Mouse (Mus musculus) mouse embryonic stem cell (cell line): Measurements from ENCODE around the gene Gm7075.

Experiments used
- in situ Hi-C, 2 experiments: fragments of 300-500 bp; cut with MboI; formaldehyde crosslinking; loops; 1 replicate in 1 of 2; 3 replicates in 1 of 2; pipeline ENCODE4 v1.14.3; 2019 to 2020; ENCODE audit warnings: low sequenced_read_pairs in 2 of 2, low pct_unique_long_range_greater_than_20kb in 1 of 2, mixed read lengths in 1 of 2; ENCODE audit not compliant: unreplicated experiment in 1 of 2

The Gm7075 gene

DNA sequence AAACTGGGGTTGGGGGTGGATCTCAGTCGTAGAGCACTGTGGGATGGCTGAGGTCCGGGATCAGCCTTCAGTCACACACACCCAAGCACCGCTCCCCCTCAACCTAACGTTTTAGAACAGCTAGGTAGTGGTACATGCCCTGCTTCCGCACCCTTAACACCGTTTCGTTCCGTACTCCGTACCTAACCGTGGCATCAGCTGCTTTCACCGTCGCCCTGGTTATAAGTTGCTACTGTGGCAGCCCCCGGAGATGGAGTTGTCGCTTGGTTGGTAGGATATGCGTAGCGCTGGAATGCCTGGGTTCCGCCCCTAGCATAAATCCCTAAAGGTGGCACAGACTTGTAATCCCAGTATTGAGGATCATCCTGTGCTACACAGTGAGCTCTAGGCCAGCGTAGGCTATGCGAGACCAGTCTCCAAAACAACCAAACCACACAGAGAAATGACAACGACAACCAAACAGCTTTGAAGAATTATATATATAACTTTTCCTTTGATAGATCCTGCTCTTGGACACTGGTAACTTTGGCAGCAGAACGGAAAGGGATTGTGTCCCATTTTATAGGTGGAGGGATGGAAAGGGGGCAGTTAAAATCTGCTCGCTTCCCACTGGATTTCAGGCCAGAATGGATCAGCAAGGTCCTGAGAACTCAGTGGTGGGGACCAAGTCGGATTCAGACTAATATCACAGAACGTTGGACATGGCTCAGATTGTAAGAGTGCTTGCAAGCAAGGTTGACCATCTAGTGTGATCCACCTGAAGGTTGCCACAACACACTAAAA is 39.9 kb downstream of the Gm7075 start, which contains the start of gene Sirt1:
Gene Sirt1 (minus strand): TSS at position 207 of the 783 bp plus-strand sequence.
- in situ Hi-C loops: loop anchor here (10.0 kb wide), 2 partner anchors 227 to 247 kb away; no protein-coding TSS in a partner anchor

DNA sequence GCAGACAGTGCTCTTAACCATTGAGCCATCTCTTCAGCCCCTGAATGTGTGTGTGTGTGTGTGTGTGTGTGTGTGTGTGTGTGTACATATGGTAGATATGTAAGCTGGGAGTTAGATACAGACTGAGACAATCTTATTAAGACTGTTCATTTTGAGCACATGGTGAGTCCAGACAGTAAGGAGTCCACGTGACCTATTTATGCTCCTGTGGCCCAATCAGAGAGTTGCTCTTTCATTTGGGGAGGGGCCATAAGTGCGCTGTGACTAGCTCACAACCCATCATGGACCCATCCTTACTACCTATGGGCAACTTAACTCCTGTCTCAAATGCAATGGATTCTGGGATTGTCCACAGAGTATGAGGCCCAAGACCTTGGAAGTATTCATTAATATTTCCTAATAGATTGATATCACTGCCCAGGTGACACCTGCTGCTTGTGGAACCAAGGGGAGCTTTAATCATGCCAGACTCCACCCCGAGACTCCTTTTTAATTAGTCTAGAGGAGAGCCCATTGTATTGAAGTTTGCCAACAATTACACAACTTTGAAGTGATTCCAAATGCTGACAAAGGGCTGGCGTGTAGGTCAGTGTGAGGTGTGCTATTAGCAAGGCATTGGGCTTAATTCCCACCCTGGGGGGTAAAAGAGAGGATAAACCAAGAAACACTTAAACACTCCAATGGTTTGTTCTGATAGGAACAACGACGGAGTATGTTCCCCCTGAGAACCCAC is 42.5 kb downstream of the Gm7075 start:
- in situ Hi-C loops: loop anchor here in 1 of 2 experiments (10.0 kb wide), 2 partner anchors 54 to 244 kb away; no protein-coding TSS in a partner anchor

DNA sequence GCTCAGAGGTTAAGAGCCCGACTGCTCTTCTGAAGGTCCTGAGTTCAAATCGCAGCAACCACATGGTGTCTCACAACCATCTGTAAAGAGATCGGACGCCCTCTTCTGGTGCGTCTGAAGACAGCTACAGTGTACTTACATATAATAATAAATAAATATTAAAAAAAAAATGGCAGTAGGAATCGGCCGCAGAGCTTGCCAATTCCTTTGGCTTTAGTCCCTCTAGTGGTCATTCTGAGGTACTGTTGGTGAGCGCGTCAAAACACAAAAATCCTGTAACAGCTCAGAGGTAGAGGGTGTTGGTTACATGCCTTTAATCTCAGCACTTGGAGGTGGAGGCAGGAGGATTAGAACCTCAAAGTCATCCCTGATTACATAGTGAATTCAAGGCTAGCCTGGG is 44.1 kb downstream of the Gm7075 start:
- in situ Hi-C loops: loop anchor here in 1 of 2 experiments (10.0 kb wide), 2 partner anchors 53 to 243 kb away; no protein-coding TSS in a partner anchor

DNA sequence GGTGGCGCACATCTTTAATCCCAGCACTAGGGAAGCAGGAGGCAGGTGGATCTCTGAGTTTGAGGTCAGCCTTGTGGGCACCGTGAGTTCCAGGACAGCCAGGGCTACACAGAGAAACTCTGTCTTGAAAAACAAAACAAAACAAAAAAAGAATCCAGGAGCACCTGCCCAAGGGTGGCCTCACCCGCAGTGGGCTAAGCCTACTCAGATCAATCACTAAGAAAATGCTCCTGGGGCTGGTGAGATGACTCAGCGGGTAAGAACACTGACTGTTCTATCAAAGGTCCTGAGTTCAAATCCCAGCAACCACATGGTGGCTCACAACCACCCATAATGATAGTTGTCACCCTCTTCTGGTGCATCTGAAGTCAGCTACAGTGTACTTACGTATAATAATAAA is 45.3 kb downstream of the Gm7075 start:
- in situ Hi-C loops: loop anchor here in 1 of 2 experiments (10.0 kb wide), 2 partner anchors 52 to 242 kb away; no protein-coding TSS in a partner anchor
